Mouse (Mus musculus): ENCODE measurements at regions not wholly inside any gene's neighbourhood (a gene's known extent, or its start where the extent isn't known, plus 50 kb on each side); places are given as distances from the start of the nearest gene placed in this dataset.

DNA sequence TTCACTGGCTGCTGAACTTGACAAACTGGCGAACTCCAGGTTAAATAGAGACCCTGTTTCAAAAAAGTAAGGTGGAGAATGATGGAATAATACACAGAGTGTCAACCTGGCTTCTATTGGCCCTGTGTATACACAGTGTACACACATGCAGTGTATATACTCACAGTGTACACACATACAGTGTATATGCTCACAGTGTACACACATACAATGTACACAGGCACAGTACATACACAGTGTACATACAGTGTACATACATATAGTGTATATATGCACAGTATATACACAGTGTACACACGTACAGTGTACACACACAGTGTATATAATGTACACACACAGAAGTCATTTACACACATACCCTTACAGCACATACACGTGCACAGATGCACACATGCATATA, 52.4 kb upstream of the Aldh1b1 start:
- no peak for TF ChIP-seq CTCF (IDR thresholded peaks at IDR 0.05; ENCODE audit: extremely low read depth, insufficient read depth, low read length)
- no peak for TF ChIP-seq POLR2A (IDR thresholded peaks at IDR 0.05; ENCODE audit: extremely low read depth, insufficient read depth, low read length)
- Histone ChIP-seq H3K4me1 (ENCODE audit: control insufficient read depth, insufficient read depth, low read length) (no peaks in the 10 kb centered on the region), H3K4me3 (ENCODE audit: insufficient read depth, low read length) (no peak overlapping the region), H3K27ac (ENCODE audit: insufficient read depth, low read length) (no peak overlapping the region)

DNA sequence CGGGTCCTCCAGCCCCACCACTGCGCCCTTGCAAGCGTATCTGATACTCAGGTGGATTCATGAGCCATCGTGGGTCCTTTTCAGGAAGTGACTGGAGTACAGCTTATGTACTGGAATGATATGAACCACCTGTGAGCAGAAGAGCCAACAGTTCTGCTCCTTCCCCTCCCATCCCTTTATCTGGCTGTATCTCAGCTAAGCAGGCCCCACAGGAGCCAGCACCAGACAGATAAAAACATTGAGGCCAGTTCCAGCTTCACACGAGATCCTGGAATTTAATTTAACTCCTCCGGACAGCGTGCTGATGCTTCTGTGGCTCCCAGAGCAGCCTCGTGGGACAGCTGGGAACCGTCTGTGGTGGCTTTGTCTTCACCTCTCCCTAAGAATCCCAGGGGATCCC, 53.1 kb upstream of the Aldh1b1 start:
- Histone ChIP-seq H3K4me3 (ENCODE audit: insufficient read depth, low read length) (no peak overlapping the region), H3K27ac (ENCODE audit: insufficient read depth, low read length) (no peak overlapping the region), H3K4me1 (ENCODE audit: control insufficient read depth, insufficient read depth, low read length) (no peaks in the 10 kb centered on the region)
- TF ChIP-seq POLR2A (IDR thresholded peaks at IDR 0.05; ENCODE audit: extremely low read depth, insufficient read depth, low read length): no peak
- no peak for TF ChIP-seq CTCF (IDR thresholded peaks at IDR 0.05; ENCODE audit: extremely low read depth, insufficient read depth, low read length)

- TF ChIP-seq POLR2A (IDR thresholded peaks at IDR 0.05; ENCODE audit: extremely low read depth, insufficient read depth, low read length) (no peak), CTCF (IDR thresholded peaks at IDR 0.05; ENCODE audit: extremely low read depth, insufficient read depth, low read length) (no peak)
- Histone ChIP-seq H3K4me1 (ENCODE audit: control insufficient read depth, insufficient read depth, low read length) (no peaks in the 10 kb centered on the region), H3K27ac (ENCODE audit: insufficient read depth, low read length) (no peak overlapping the region), H3K4me3 (ENCODE audit: insufficient read depth, low read length) (no peak overlapping the region)
Measured at GRCm38 (mm10) chr4:45744849-45745407, 53.9 kb upstream of the Aldh1b1 start.

GRCm38 (mm10) chr4:45740779-45741365, 58.0 kb upstream of the Aldh1b1 start:
- Histone ChIP-seq H3K27ac (ENCODE audit: insufficient read depth, low read length) (no peak overlapping the region), H3K4me3 (ENCODE audit: insufficient read depth, low read length) (no peak overlapping the region), H3K4me1 (ENCODE audit: control insufficient read depth, insufficient read depth, low read length) (no peaks in the 10 kb centered on the region)
- TF ChIP-seq POLR2A (IDR thresholded peaks at IDR 0.05; ENCODE audit: extremely low read depth, insufficient read depth, low read length) (no peak), CTCF (IDR thresholded peaks at IDR 0.05; ENCODE audit: extremely low read depth, insufficient read depth, low read length) (no peak)

DNA sequence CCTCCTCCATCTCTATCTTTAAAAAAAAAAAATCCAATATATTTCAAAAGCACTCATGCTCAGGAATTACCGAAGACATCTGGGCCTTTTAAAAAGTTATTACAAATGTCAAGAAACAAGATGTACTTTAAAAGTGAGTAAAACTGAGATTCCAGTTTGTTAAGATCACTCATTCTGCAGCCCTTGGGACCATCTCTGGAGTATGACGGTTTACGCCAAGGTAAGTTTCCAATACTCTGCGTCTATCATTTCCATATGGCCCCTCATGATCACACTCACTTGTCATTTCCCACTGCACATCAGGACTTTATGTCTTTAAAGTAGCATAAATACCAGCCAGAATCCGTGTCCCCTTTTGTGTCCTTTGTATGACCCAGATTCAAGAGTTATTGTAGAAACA, 58.5 kb upstream of the Aldh1b1 start:
- H3K4me3 ChIP-seq (ENCODE audit: insufficient read depth, low read length): no peak overlapping the region
- TF ChIP-seq POLR2A (IDR thresholded peaks at IDR 0.05; ENCODE audit: extremely low read depth, insufficient read depth, low read length) (no peak), CTCF (IDR thresholded peaks at IDR 0.05; ENCODE audit: extremely low read depth, insufficient read depth, low read length) (no peak)
- H3K4me1 ChIP-seq (ENCODE audit: control insufficient read depth, insufficient read depth, low read length): no peaks in the 10 kb centered on the region
- H3K27ac ChIP-seq (ENCODE audit: insufficient read depth, low read length): no peak overlapping the region

DNA sequence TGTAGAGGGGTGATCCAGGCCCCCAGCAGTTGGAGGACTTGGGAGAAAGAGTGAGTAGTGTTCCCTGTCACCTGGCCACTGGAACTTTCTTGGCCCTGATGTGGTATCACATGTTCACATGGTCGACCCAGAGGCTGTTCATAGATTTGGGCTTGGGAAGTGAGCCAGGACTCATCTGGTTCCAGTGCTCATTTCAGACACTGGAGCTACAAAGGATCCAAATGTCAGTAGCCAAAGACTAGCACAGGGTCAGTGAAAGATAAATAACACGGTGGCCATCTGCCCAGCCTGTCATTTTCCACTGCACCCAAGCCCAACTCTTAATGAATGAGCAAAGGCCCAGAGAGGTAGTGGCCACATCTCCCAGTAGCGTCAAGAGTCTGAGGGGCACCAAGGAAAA, 59.1 kb upstream of the Aldh1b1 start:
- TF ChIP-seq POLR2A (IDR thresholded peaks at IDR 0.05; ENCODE audit: extremely low read depth, insufficient read depth, low read length): no peak
- no peak for TF ChIP-seq CTCF (IDR thresholded peaks at IDR 0.05; ENCODE audit: extremely low read depth, insufficient read depth, low read length)
- no peaks in the 10 kb centered on the region for H3K4me1 ChIP-seq (ENCODE audit: control insufficient read depth, insufficient read depth, low read length)
- no peak overlapping the region for H3K27ac ChIP-seq (ENCODE audit: insufficient read depth, low read length)
- no peak overlapping the region for H3K4me3 ChIP-seq (ENCODE audit: insufficient read depth, low read length)

- Histone ChIP-seq H3K4me1 (ENCODE audit: control insufficient read depth, insufficient read depth, low read length) (no peaks in the 10 kb centered on the region), H3K4me3 (ENCODE audit: insufficient read depth, low read length) (no peak overlapping the region), H3K27ac (ENCODE audit: insufficient read depth, low read length) (no peak overlapping the region)
- TF ChIP-seq POLR2A (IDR thresholded peaks at IDR 0.05; ENCODE audit: extremely low read depth, insufficient read depth, low read length) (no peak), CTCF (IDR thresholded peaks at IDR 0.05; ENCODE audit: extremely low read depth, insufficient read depth, low read length) (no peak)
Measured at GRCm38 (mm10) chr4:45739168-45739567, 59.7 kb upstream of the Aldh1b1 start.

GRCm38 (mm10) chr4:45738746-45739145, 60.1 kb upstream of the Aldh1b1 start:
- Histone ChIP-seq H3K27ac (ENCODE audit: insufficient read depth, low read length) (no peak overlapping the region), H3K4me3 (ENCODE audit: insufficient read depth, low read length) (no peak overlapping the region), H3K4me1 (ENCODE audit: control insufficient read depth, insufficient read depth, low read length) (no peaks in the 10 kb centered on the region)
- no peak for TF ChIP-seq POLR2A (IDR thresholded peaks at IDR 0.05; ENCODE audit: extremely low read depth, insufficient read depth, low read length)
- TF ChIP-seq CTCF (IDR thresholded peaks at IDR 0.05; ENCODE audit: extremely low read depth, insufficient read depth, low read length): no peak

DNA sequence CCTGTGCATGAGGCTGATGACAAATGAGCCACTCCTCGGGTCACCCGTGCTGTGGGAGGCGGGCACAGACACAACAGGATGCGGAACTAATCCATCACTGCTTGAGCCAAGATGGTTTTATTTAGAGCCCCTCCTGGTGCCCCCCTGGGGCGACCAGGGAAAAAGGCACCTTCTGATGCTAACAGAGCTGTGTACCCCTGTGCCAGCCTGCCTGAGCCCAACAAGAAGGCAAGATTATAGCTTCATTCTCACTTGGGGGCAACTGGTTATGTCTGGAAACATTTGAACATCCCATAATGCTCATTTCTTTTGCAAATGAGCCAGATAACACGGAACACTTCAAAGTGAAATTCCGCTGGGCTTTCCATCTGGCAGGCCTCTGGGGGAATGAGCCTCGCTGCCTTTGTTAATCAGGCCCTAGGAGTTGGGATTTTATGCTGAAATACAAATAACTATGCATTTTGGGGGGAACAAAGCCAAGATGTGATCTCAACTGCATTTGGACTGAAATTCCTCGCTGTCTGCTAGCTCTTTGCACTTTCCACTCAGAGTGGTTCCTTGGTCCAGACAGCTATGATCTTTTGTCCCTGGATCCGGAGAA, 62.5 kb upstream of the Aldh1b1 start:
- TF ChIP-seq POLR2A (IDR thresholded peaks at IDR 0.05; ENCODE audit: extremely low read depth, insufficient read depth, low read length): no peak
- TF ChIP-seq CTCF (IDR thresholded peaks at IDR 0.05; ENCODE audit: extremely low read depth, insufficient read depth, low read length): no peak
- no peak overlapping the region for H3K4me3 ChIP-seq (ENCODE audit: insufficient read depth, low read length)
- H3K27ac ChIP-seq (ENCODE audit: insufficient read depth, low read length): no peak overlapping the region
- H3K4me1 ChIP-seq (ENCODE audit: control insufficient read depth, insufficient read depth, low read length): no peaks in the 10 kb centered on the region

DNA sequence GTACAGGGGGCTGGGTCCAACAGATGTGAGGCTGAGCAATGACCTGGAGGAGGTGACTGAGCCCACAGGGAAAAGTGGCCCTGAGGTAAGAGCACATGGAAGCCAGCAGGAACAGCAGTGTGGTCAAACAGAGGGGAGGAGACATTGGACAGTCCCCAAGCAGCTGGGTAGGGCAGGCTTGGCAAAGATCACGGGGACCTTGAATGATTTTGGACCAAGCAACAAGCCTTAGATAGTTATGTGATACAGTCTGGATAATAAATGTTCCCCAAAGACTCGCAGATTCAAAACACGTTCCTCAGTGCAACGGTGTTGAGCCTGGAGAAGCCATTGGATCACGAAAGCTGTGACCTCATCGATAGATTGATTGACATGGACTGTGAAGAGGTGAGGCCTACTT, 64.8 kb upstream of the Aldh1b1 start:
- TF ChIP-seq POLR2A (IDR thresholded peaks at IDR 0.05; ENCODE audit: extremely low read depth, insufficient read depth, low read length) (no peak), CTCF (IDR thresholded peaks at IDR 0.05; ENCODE audit: extremely low read depth, insufficient read depth, low read length) (no peak)
- no peak overlapping the region for H3K27ac ChIP-seq (ENCODE audit: insufficient read depth, low read length)
- no peak overlapping the region for H3K4me3 ChIP-seq (ENCODE audit: insufficient read depth, low read length)
- no peaks in the 10 kb centered on the region for H3K4me1 ChIP-seq (ENCODE audit: control insufficient read depth, insufficient read depth, low read length)
